Mouse (Mus musculus) hindbrain, postnatal 0 days (tissue): ENCODE data around the gene Nova2. TPM values are rescaled to one million over a fixed set of nuclear protein-coding genes. Genes with fewer than 3 reads are reported as not detected.
A peak's percentile ranks its signal among the peaks of the same experiment; 100 is the strongest.

Source experiments
- ATAC-seq: fragments of 200-750 bp; cut with Nextera tagmentation; 2 replicates; pipeline ENCODE4 v1.8.0; 2017; ENCODE audit warnings: mild to moderate bottlenecking, moderate TSS enrichment, moderate library complexity
- DNase-seq: peaks from one replicate; pipeline ENCODE4 v3.0.0-alpha.2; 2015; ENCODE audit warnings: low spot score
- H3K27ac ChIP-seq: fragments of 300-500 bp; sonication (generic); 2 replicates; pipeline ENCODE4 v1.5.1; 2014; ENCODE audit warnings: mild to moderate bottlenecking
- H3K27me3 ChIP-seq: fragments of 300-500 bp; sonication (generic); 2 replicates; pipeline ENCODE4 v1.6.1; 2014; ENCODE audit warnings: low read length, mixed read lengths; ENCODE audit not compliant: insufficient read depth
- H3K36me3 ChIP-seq: fragments of 300-500 bp; sonication (generic); 2 replicates; pipeline ENCODE4 v1.6.1; 2014; ENCODE audit warnings: low read length, mixed read lengths; ENCODE audit not compliant: insufficient read depth
- H3K4me1 ChIP-seq: fragments of 300-500 bp; sonication (generic); 2 replicates; pipeline ENCODE4 v1.6.1; 2014; ENCODE audit warnings: antibody characterized with exemption, low read length, mixed read lengths; ENCODE audit not compliant: insufficient read depth
- H3K4me2 ChIP-seq: fragments of 300-500 bp; sonication (generic); 2 replicates; pipeline ENCODE4 v1.6.1; 2014; ENCODE audit warnings: low read depth, mild to moderate bottlenecking, low read length, moderate library complexity, mixed read lengths
- H3K4me3 ChIP-seq: fragments of 300-500 bp; sonication (generic); 2 replicates; pipeline ENCODE4 v1.5.1; 2014; ENCODE audit warnings: low read length
- H3K9ac ChIP-seq: fragments of 300-500 bp; sonication (generic); replicated peaks from 2 replicates; pipeline ENCODE4 v1.6.1; 2014; ENCODE audit warnings: mild to moderate bottlenecking, low read length, moderate library complexity, mixed read lengths
- H3K9me3 ChIP-seq: fragments of 300-500 bp; sonication (generic); 2 replicates; pipeline ENCODE4 v1.6.1; 2016; ENCODE audit warnings: low read length, mixed read lengths
- CTCF ChIP-seq: IDR thresholded peaks from 2 replicates; pipeline ENCODE4 v1.5.1; 2016; ENCODE audit warnings: antibody characterized with exemption, control low read depth, low read depth
- WGBS: fragments of 180-500 bp; shearing (Covaris S2); extraction: QIAGEN DNeasy Blood & Tissue Kit; methylation state at CpG from one replicate; pipeline ENCODE4 v1.1.7; 2014; 5-methylcytosine and 5-hydroxymethylcytosine counted together
- polyA plus RNA-seq: library from polyadenylated mRNA; unstranded; fragments of >200 nt; fragmentation: Nextera tagmentation; extraction: Ambion mirVana; gene quantifications from 2 replicates; pipeline ENCODE4 v1.2.1, GENCODE M21; 2015
- total RNA-seq: library from RNA; depleted of rRNA; stranded (reverse); fragments of >200 nt; gene quantifications from 2 replicates; pipeline ENCODE4 v1.2.3, GENCODE M21; 2014

The Nova2 gene
- total and polyA plus RNA-seq, 2 experiments from 2014 or later = 9.7 to 18.3 TPM

- Histone ChIP-seq H3K4me2 (peak overlapping the region; percentile 74), H3K4me1 (peaks cover 34% of the 10 kb centered on the region), H3K9ac (no peak overlapping the region), H3K4me3 (no peak overlapping the region), H3K9me3 (no peaks in the 10 kb centered on the region), H3K27ac (peak overlapping the region; percentile 92), H3K36me3 (no peaks in the 10 kb centered on the region), H3K27me3 (no peaks in the 10 kb centered on the region)
- TF ChIP-seq CTCF = no peak
- WGBS = 45% methylated on average over 11 of the region's 11 CpGs
- ATAC-seq = no peak; the same call in 1 of the 2 replicates
- no peak for DNase-seq
Measured at GRCm38 (mm10) chr7:18923267-18923666, 2.4 kb upstream of the Nova2 start.

DNA sequence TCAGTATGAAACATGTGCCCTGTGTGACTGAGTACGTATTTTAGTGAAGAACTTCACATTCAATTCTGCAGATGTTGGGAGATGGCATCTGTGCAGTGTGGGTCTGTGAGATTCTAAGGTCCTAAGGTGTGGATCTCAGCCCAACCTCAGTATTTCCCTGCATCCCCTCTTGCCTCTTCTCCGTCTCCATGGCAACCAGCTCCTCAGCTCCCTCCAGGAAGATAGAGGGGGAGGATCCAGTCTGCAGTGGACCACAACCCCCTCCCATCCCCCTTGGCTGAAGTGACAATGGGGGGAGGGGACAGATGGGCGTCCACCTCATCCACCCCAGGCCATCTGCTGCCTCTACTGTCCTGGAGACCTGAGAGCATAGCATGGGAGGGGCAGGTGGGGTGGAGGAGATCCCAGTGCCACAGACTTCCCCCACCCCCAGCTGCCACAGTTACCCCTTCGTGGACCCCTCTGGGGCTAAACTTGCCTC lies 1.9 kb upstream of the Nova2 start:
- 14% methylated on average over 4 of the region's 4 CpGs for WGBS
- no peak overlapping the region for H3K4me3 ChIP-seq
- 0 out of 2 replicates have a peak overlapping the region, but pooled peaks have one; percentile 17 for H3K9ac ChIP-seq
- H3K36me3 ChIP-seq = no peaks in the 10 kb centered on the region
- peak; percentile 13; the same call in 1 of the 2 replicates for ATAC-seq
- TF ChIP-seq CTCF = no peak
- no peaks in the 10 kb centered on the region for H3K27me3 ChIP-seq
- no peaks in the 10 kb centered on the region for H3K9me3 ChIP-seq
- peak; percentile 85 for DNase-seq
- H3K4me1 ChIP-seq = peaks cover 35% of the 10 kb centered on the region
- peak overlapping the region; percentile 92 for H3K27ac ChIP-seq
- H3K4me2 ChIP-seq = peak overlapping the region; percentile 74

DNA sequence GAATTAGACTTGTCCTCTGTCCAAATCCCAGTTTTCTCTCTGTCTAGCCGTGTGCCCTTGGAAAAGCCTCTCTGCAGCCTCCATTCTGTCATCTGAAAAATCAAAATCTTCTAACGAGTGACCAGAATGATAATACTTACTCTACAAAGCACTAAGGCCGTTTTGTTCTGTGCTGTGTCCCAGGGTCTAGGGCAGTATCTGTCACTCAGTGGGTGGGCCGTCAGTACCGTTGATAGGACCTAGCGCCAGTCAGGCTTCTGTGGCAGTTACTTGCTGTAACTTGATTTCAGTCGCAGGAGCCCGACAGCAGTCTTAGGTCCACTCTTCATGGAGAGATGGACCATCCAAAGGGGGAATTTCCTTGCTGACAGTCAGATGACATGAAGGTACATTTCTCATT lies 1.4 kb upstream of the Nova2 start:
- 0 out of 2 replicates have a peak overlapping the region, but pooled peaks have one; percentile 17 for H3K9ac ChIP-seq
- H3K4me1 ChIP-seq = peaks cover 35% of the 10 kb centered on the region
- 3% methylated on average over 8 of the region's 8 CpGs for WGBS
- ATAC-seq (no peak), DNase-seq (peak; percentile 65)
- no peak overlapping the region for H3K4me3 ChIP-seq
- TF ChIP-seq CTCF = no peak
- peak overlapping the region; percentile 74 for H3K4me2 ChIP-seq
- H3K27me3 ChIP-seq = no peaks in the 10 kb centered on the region
- peak overlapping the region; percentile 92 for H3K27ac ChIP-seq
- H3K36me3 ChIP-seq = no peaks in the 10 kb centered on the region
- H3K9me3 ChIP-seq = no peaks in the 10 kb centered on the region

DNA sequence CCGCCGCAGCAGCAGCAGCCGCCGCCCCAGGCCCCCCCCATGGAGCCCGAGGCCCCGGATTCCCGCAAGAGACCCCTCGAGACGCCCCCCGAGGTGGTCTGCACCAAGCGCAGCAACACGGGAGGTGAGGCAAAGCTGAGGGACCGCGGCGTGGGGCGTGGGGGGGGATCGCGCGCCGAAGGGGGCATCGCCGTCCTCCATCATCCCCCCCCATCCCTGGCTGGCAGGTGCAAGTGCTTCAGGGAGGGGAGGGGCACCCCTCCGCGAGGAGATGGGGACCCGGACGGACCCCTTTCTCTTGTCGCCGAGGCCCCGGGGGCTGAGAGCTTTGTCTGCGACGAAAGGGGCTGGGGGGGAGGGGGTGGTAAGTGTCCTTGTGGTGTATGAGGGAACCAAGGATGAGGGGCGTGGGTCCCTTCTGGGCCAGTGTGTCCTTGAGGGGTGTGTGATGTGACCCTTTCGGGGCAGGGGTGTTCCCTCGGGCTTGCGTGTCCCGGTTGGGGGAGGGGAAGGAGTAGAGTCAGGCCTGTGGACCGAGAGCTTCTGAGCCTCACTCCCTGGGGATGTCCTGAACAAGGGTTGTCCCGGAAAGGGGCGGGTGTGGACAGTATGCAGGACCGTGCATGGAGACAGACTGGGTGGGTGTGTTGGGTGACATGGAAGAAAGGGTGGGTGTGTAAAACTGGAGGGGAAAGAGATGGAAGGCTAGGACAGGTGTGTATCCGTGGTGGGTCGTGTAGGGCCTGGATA lies 528 bp downstream of the Nova2 start:
- 2% methylated on average over 40 of the region's 42 CpGs for WGBS
- peak overlapping the region; percentile 74 for H3K4me2 ChIP-seq
- H3K27me3 ChIP-seq = no peaks in the 10 kb centered on the region
- DNase-seq (peak; percentile 66), ATAC-seq (peak; percentile 24)
- H3K4me3 ChIP-seq = peak overlapping the region; percentile 98
- H3K9ac ChIP-seq = peak overlapping the region; percentile 99
- TF ChIP-seq CTCF = no peak
- peaks cover 30% of the 10 kb centered on the region for H3K4me1 ChIP-seq
- no peaks in the 10 kb centered on the region for H3K9me3 ChIP-seq
- H3K27ac ChIP-seq = peak overlapping the region; percentile 96
- H3K36me3 ChIP-seq = no peaks in the 10 kb centered on the region

DNA sequence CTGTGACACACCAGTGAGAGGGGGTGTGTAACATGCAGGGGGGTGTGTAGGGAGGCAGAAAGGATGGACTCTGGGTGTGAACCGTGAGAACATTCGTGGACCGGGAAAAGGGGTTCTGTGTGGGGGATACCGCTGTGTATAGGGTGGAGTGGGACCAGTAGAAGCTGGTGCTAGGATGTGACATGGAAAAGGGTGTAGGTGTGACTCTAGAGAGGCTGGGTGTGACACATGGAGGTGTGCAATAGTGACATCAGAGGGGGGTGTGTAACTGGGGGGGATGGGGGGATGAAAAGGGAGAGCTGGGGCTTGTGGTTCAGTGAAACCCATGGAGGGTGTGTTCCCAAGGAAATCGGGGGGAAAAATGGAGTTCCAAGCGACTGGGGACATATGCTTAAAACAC lies 1.2 kb downstream of the Nova2 start:
- Histone ChIP-seq H3K4me1 (peaks cover 28% of the 10 kb centered on the region), H3K27me3 (no peaks in the 10 kb centered on the region), H3K36me3 (no peaks in the 10 kb centered on the region), H3K27ac (peak overlapping the region; percentile 96), H3K9ac (peak overlapping the region; percentile 99), H3K4me2 (peak overlapping the region; percentile 74), H3K4me3 (peak overlapping the region; percentile 98), H3K9me3 (no peaks in the 10 kb centered on the region)
- no peak for TF ChIP-seq CTCF
- no peak; the same call in 1 of the 2 replicates for ATAC-seq
- no peak for DNase-seq
- WGBS = 28% methylated on average over 6 of the region's 6 CpGs

DNA sequence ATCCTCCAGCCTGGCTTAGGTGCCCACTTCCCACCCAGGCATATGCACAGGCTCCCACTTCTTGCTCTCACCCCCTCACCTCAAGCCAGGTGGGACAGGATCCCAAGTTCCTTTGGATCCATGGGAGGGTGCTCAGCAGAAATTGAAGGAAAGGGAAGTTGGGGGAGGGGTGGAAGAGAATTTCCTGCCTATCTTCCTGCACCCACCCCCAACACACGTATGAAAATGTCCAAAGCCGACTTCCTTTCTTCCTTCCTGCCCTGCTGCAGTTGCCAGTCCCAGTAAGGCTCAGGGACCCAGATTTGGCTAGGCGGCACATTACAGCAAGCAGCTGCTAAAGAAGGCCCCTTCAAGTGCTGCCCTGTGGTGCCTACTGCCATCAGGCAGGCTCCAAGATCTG lies 2.1 kb downstream of the Nova2 start:
- 35% methylated on average over 3 of the region's 3 CpGs for WGBS
- H3K4me3 ChIP-seq = peak overlapping the region; percentile 98
- no peaks in the 10 kb centered on the region for H3K36me3 ChIP-seq
- no peaks in the 10 kb centered on the region for H3K9me3 ChIP-seq
- ATAC-seq (no peak), DNase-seq (no peak)
- peak overlapping the region; percentile 99 for H3K9ac ChIP-seq
- H3K27me3 ChIP-seq = no peaks in the 10 kb centered on the region
- TF ChIP-seq CTCF = no peak
- 0 out of 2 replicates have a peak overlapping the region, but pooled peaks have one; percentile 96 for H3K27ac ChIP-seq
- peaks cover 26% of the 10 kb centered on the region for H3K4me1 ChIP-seq
- peak overlapping the region; percentile 74 for H3K4me2 ChIP-seq
